Mouse (Mus musculus) limb, embryonic 15.5 days (tissue): ENCODE measurements around the gene Pde6d. TPM values are rescaled to one million over a fixed set of nuclear protein-coding genes. Genes with fewer than 3 reads are reported as not detected.
A peak's percentile ranks its signal among the peaks of the same experiment; 100 is the strongest.

ENCODE experiments used
- ATAC-seq: fragments of 200-750 bp; cut with Nextera tagmentation; 2 replicates; pipeline ENCODE4 v1.8.0; 2017; ENCODE audit warnings: low read depth, moderate TSS enrichment; ENCODE audit not compliant: insufficient number of reproducible peaks, low FRiP score, low TSS enrichment
- H3K27ac ChIP-seq: fragments of 300-500 bp; sonication (generic); 2 replicates; pipeline ENCODE4 v1.5.1; 2015; ENCODE audit warnings: moderate library complexity, mild to moderate bottlenecking, inconsistent platforms
- H3K27me3 ChIP-seq: fragments of 300-500 bp; sonication (generic); 2 replicates; pipeline ENCODE4 v1.6.1; 2015; ENCODE audit warnings: inconsistent platforms
- H3K36me3 ChIP-seq: fragments of 300-500 bp; sonication (generic); 2 replicates; pipeline ENCODE4 v1.6.1; 2015; ENCODE audit warnings: inconsistent platforms
- H3K4me1 ChIP-seq: fragments of 300-500 bp; sonication (generic); 2 replicates; pipeline ENCODE4 v1.6.1; 2015; ENCODE audit warnings: inconsistent platforms
- H3K4me2 ChIP-seq: fragments of 300-500 bp; sonication (generic); 2 replicates; pipeline ENCODE4 v1.6.1; 2015; ENCODE audit warnings: mild to moderate bottlenecking, inconsistent platforms
- H3K4me3 ChIP-seq: fragments of 300-500 bp; sonication (generic); 2 replicates; pipeline ENCODE4 v1.5.1; 2015; ENCODE audit warnings: mild to moderate bottlenecking, inconsistent platforms
- H3K9ac ChIP-seq: fragments of 300-500 bp; sonication (generic); 2 replicates; pipeline ENCODE4 v1.6.1; 2015; ENCODE audit warnings: inconsistent platforms
- H3K9me3 ChIP-seq: fragments of 300-500 bp; sonication (generic); 2 replicates; pipeline ENCODE4 v1.6.1; 2016; ENCODE audit warnings: inconsistent platforms
- WGBS: fragments of 180-500 bp; shearing (Covaris S2); methylation state at CpG from one replicate; pipeline ENCODE4 v1.1.7; 2015; 5-methylcytosine and 5-hydroxymethylcytosine counted together
- polyA plus RNA-seq: library from polyadenylated mRNA; unstranded; fragments of >200 nt; fragmentation: Nextera tagmentation; extraction: Ambion mirVana; gene quantifications from 2 replicates; pipeline ENCODE4 v1.2.1, GENCODE M21; 2015

Pde6d gene
- polyA plus RNA-seq, result 65.5 and 66.5 TPM in 2 replicates

DNA sequence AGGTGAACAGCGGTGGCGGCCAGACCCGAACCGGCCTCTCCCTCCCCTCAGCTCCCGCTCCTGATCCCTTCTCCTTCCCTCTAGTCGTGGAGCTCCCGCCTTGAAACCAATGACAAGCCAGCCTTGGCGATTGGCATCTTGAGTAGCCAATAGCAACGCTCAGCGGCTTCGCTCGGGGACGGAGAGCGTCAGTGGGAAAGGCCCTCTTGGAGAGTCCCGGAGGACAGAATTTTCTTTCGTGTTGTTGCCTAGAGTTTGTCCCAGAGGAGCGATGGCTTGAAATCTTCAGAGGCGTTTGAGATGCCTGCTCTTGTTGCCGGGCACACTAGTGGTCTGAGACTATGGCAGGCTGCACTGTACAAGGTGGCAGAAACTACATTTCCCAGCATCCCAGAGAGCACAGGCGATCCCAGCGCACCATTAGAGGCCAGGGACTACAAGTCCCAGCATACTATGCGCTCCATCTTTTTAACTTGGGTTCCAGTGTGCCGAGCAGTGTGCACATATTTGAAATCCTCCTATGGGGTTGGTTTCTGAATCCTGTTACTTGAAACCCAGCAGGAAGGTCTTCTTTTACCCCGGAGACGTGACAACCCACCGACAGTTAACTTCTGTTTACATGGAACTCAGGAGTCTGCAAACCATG is at the start of gene Pde6d, which contains the start of gene Cops7b:
Gene Pde6d (minus strand): TSS at position 179 of the 646 bp plus-strand sequence.
Gene Cops7b (plus strand): TSS at position 454 of the 646 bp plus-strand sequence.
- Histone ChIP-seq H3K27ac (peak within 1 kb of the TSS; percentile 83), H3K9me3 (no peaks in the 10 kb centered on the region), H3K27me3 (no peaks in the 10 kb centered on the region), H3K4me3 (peak within 1 kb of the TSS; percentile 97), H3K4me1 (peaks cover 20% of the 10 kb centered on the region), H3K4me2 (peak within 1 kb of the TSS; percentile 77), H3K36me3 (no peaks in the 10 kb centered on the region; the same call in 1 of the 2 replicates), H3K9ac (peak within 1 kb of the TSS; percentile 89)
- peak; percentile 96 for ATAC-seq
- under 1% methylated on average over 26 of the region's 26 CpGs for WGBS

DNA sequence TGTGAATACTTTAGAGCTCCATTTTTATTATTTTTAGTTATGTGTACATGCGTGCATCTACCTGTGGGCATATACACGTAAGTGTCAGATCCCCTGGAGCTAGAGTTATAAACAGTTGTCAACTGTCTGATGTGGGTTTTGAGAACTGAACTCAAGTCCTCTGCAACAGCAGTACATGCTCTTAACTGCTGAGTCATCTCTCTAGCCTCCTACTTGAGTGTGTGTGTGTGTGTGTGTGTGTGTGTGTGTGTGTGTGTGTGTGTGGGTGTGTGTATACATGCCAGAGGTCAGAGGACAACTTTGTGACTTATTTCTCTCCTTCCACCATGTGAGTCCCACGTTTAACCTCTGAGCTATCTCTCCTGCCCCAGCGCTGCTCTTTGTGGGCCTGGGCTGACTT is 48.1 kb upstream of the Pde6d start:
- H3K9me3 ChIP-seq, result no peaks in the 10 kb centered on the region
- H3K4me2 ChIP-seq, result no peak overlapping the region
- H3K27me3 ChIP-seq, result no peaks in the 10 kb centered on the region
- H3K36me3 ChIP-seq, result no peaks in the 10 kb centered on the region
- H3K4me1 ChIP-seq, result peaks cover 18% of the 10 kb centered on the region; the same call in 1 of the 2 replicates
- 69% methylated on average over 4 of the region's 4 CpGs for WGBS
- H3K9ac ChIP-seq, result no peak overlapping the region
- H3K27ac ChIP-seq, result no peak overlapping the region
- no peak for ATAC-seq
- no peak overlapping the region for H3K4me3 ChIP-seq

DNA sequence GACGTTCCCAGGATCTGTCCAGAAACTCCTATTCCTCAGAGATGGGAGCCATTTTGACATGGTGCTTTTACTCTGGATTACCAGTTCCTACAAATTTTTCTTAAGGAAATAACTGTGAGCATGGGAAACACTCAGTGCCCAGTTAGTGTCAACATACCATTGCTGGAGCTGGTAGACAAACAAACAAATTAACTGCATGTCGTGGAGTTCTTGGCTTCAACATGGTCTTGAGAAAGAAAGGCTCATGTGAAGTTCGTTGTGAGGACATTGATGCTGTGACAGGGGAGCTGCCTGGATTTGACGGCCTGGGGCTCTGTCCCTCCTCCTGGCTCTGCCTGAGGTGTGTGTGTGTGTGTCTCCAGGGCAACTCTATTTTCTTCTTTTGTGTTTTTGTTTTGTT is 47.5 kb upstream of the Pde6d start:
- H3K4me3 ChIP-seq, result no peak overlapping the region
- no peaks in the 10 kb centered on the region for H3K9me3 ChIP-seq
- H3K4me1 ChIP-seq, result peaks cover 18% of the 10 kb centered on the region; the same call in 1 of the 2 replicates
- WGBS, result 59% methylated on average over 4 of the region's 4 CpGs
- no peaks in the 10 kb centered on the region for H3K27me3 ChIP-seq
- H3K36me3 ChIP-seq, result no peaks in the 10 kb centered on the region
- H3K4me2 ChIP-seq, result no peak overlapping the region
- ATAC-seq, result no peak
- H3K27ac ChIP-seq, result no peak overlapping the region
- H3K9ac ChIP-seq, result no peak overlapping the region

DNA sequence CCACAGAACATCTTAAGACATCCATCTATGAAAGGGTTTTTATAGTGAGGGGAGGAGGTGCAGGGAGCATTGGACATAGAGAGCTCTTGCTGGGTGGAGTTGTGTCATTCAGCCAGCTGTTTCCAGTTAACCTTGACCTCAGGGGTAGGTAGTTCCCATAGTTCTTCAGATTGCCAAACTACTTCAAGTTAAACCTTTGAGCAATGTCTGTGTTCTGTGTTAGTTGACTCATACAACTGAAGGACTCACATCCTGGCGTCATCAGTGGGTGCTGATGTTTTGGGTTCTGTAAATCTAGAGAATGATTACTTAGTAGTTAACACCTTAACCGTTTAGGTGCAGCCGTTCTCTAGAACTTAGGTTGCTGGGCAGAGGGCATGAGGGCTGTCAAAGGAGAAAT is 45.8 kb upstream of the Pde6d start:
- H3K9ac ChIP-seq, result no peak overlapping the region
- no peaks in the 10 kb centered on the region for H3K27me3 ChIP-seq
- H3K4me3 ChIP-seq, result no peak overlapping the region
- H3K4me1 ChIP-seq, result peaks cover 13% of the 10 kb centered on the region
- ATAC-seq, result no peak
- no peak overlapping the region for H3K27ac ChIP-seq
- H3K4me2 ChIP-seq, result no peak overlapping the region
- WGBS, result 54% methylated on average over 3 of the region's 3 CpGs
- H3K36me3 ChIP-seq, result no peaks in the 10 kb centered on the region
- no peaks in the 10 kb centered on the region for H3K9me3 ChIP-seq

DNA sequence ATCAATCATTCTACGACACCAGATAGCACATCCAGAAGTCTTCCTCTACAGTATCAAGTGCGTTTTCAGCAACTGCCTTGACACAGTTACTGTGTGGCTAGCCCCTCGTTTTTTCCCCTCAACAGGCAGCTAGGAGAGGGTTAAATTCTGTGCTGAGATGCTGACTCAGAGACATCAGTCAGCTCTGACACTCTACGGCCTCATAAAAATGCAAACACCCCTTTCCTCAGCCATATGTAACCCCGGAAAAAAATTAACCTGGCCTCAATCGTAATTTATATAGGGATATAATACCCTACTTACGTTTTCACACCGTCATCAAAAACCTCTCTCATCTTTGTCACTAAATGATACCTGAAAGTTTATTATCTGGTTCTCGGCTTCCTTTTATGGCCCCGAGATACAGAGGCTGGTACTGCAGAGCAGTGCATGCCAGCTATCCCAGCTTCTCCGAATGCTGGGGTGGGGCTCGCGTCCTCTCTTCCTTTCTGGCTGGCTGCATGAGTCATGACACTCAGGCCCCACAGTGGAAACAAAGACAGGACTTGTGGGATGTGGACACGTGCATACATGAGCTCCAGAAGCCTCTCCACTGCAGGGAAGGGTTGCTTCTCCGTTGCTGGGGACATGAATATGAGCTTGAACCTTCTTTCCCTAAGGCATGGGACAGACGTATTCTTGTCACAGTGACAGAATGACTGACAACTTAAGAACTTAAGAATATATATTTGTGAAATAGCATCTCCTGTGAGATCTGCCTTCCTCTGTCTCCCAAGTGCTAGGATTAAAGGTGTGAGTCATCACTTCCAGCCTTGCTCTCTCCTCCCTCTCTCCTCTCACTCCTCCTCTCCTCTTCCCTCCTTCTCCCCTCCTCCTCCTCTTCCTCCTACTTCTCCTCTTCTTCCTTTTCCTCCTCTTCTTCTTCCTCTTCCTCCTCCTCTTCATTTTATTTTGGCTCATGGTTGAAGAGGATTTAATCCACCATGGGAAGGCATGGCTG is 40.9 kb upstream of the Pde6d start:
- 0 out of 2 replicates have a peak, but pooled peaks have one; percentile 55 for ATAC-seq
- Histone ChIP-seq H3K27ac (no peak overlapping the region), H3K4me2 (peak overlapping the region; percentile 10; the same call in 1 of the 2 replicates), H3K27me3 (no peaks in the 10 kb centered on the region), H3K4me1 (peaks cover 9% of the 10 kb centered on the region), H3K4me3 (no peak overlapping the region), H3K36me3 (no peaks in the 10 kb centered on the region), H3K9me3 (no peaks in the 10 kb centered on the region), H3K9ac (no peak overlapping the region)
- WGBS, result 17% methylated on average over 16 of the region's 16 CpGs

DNA sequence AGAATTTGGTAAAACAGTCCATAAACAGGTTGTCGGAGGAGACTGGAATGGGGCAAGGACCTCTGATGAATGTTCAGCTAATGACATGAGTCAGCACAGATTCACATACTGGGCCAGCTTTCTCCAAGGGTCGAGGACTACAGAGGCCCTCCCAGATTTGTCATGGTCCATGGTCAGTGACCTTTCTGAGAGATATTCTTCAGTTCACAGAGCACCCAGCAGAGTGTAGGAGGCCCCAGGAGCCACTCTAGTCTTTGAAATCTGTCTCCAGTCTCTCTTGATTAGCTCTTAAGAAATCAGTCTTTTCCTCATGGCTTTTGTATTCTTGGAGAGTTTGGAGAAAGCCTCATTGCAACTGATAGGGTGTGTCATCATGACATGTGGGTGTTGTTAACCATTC is 39.9 kb upstream of the Pde6d start:
- no peak for ATAC-seq
- no peaks in the 10 kb centered on the region for H3K9me3 ChIP-seq
- H3K4me3 ChIP-seq, result no peak overlapping the region
- no peaks in the 10 kb centered on the region for H3K27me3 ChIP-seq
- H3K27ac ChIP-seq, result no peak overlapping the region
- H3K36me3 ChIP-seq, result no peaks in the 10 kb centered on the region
- 79% methylated on average over 2 of the region's 2 CpGs for WGBS
- H3K9ac ChIP-seq, result no peak overlapping the region
- no peak overlapping the region for H3K4me2 ChIP-seq
- peaks cover 9% of the 10 kb centered on the region for H3K4me1 ChIP-seq

DNA sequence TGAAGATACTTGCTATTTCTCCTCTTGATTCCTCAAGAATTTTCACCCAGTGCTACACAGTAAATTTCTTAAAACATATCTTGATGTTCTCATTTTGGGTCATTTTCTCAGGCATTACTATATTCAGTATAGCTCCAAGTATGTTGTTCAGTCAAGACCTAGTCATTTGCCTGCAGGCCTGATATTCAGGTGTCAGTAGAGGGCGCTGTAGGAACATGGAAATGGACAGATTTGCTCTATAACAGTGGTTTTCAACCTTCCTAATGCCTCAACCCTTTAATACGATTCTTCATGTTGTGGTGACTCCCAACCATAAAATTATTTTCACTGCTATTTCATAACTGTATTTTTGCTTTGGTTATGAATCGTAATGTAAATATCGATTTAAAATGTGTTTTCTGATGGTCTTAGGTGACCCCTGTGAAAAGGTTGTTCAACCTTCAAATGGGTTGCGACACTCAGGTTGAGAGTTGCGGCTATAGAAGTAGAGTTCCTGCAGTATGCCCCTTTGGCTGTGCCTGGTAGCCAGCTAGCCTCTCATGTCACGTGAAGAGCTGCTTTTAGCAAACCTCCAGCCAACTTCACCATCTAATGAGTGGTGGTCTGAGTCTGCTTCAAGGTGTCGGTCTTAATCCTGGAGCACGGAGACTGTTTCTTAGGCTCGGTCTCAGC is 36.2 kb upstream of the Pde6d start:
- WGBS, result 52% methylated on average over 10 of the region's 10 CpGs

DNA sequence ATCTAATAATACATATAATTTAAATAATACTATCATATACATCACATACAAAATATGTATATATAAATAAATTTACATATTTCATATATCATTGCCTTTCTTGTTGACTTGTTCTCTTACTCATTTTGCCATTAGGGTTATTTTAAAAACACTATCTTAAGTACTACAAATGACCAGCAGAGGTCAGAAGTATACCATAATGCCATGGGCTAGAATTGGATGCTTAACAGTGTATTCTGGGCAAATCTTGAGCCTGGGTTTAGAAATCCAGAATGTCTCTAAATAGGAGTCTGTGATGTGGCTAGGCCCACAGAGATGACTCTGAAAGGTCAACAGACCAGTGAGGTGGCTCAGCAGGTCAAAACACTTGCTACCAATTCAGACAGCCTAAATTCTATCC is 31.8 kb upstream of the Pde6d start:
- Histone ChIP-seq H3K4me3 (no peak overlapping the region), H3K27me3 (no peaks in the 10 kb centered on the region), H3K9ac (no peak overlapping the region), H3K9me3 (no peaks in the 10 kb centered on the region), H3K4me2 (no peak overlapping the region), H3K27ac (no peak overlapping the region), H3K4me1 (no peaks in the 10 kb centered on the region), H3K36me3 (peaks cover 7% of the 10 kb centered on the region; the same call in 1 of the 2 replicates)
- ATAC-seq, result no peak

More for the DNA sequence above, 36.2 kb upstream of the Pde6d start:
- no peak overlapping the region for H3K4me2 ChIP-seq
- H3K4me3 ChIP-seq, result no peak overlapping the region
- no peaks in the 10 kb centered on the region for H3K27me3 ChIP-seq
- H3K9me3 ChIP-seq, result no peaks in the 10 kb centered on the region
- no peak overlapping the region for H3K9ac ChIP-seq
- H3K27ac ChIP-seq, result no peak overlapping the region
- no peaks in the 10 kb centered on the region for H3K36me3 ChIP-seq
- H3K4me1 ChIP-seq, result peaks cover 8% of the 10 kb centered on the region
- no peak for ATAC-seq

DNA sequence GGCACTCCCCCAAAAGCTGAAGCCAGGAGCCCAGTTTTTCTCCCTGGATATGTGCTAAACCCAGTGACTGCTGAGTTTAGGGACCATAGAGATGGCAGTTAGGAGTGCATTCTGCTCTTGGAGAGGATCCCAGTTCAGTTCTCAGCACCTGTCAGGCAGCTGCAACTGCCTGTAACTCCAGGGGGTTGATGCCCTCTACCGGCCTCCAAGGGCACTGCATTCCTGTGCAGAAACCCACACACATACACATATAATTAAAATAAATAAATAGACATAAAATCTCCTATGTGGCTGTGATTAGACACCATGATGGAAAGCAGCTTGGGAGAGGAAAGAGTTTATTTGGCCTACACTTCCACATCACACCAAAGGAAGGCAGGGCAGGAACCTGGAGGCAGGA is 29.7 kb upstream of the Pde6d start:
- Histone ChIP-seq H3K27me3 (no peaks in the 10 kb centered on the region), H3K9ac (no peak overlapping the region), H3K4me3 (no peak overlapping the region), H3K9me3 (no peaks in the 10 kb centered on the region), H3K27ac (no peak overlapping the region), H3K4me2 (no peak overlapping the region), H3K4me1 (no peaks in the 10 kb centered on the region), H3K36me3 (peaks cover 18% of the 10 kb centered on the region)
- no peak for ATAC-seq
- 67% methylated on average over 1 of the region's 1 CpGs for WGBS

DNA sequence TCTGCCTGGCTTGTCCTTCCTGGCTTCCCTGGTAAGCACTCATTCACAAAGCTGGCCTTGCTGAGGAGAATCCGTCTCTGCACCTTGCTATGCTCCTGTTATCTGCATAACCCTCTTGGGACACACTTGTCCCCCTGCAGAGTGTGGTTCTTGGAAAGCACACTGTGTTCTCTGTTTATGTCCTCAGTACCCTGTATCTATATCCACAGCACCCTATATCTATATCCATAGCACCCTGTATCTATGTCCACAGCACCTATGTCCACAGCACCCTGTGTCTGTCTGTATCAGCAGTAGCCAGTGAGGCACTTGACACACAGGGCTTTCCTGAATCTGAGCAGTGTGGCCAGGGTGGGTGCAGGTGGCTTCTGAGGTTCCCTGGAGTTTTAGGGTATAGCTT is 28.5 kb upstream of the Pde6d start:
- no peak for ATAC-seq
- no peaks in the 10 kb centered on the region for H3K27me3 ChIP-seq
- no peaks in the 10 kb centered on the region for H3K9me3 ChIP-seq
- 85% methylated on average over 1 of the region's 1 CpGs for WGBS
- H3K36me3 ChIP-seq, result peaks cover 20% of the 10 kb centered on the region
- H3K4me2 ChIP-seq, result no peak overlapping the region
- no peaks in the 10 kb centered on the region for H3K4me1 ChIP-seq
- H3K9ac ChIP-seq, result no peak overlapping the region
- no peak overlapping the region for H3K27ac ChIP-seq
- H3K4me3 ChIP-seq, result no peak overlapping the region

DNA sequence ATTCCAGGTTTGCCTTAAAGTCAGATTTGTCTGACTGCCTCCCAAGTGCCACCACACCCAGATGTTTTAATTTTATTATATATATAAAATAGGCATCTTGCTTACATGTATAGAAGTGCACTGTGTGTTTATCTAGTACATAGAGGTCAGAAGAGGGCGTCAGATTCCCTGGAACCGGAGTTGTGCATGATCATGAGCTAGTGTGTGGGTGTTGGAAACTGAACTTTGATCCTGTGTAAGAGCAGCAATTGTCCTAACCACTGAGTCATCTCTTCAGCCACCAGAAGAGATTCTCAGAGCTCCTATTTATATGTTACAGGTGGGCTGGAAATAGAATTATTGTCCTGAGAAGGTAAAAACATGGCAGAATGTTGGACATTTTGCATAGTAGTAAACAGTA is 17.7 kb upstream of the Pde6d start:
- 0 out of 2 replicates have a peak, but pooled peaks cover 3% of the 10 kb centered on the region for H3K4me1 ChIP-seq
- peaks cover 70% of the 10 kb centered on the region for H3K36me3 ChIP-seq
- no peak overlapping the region for H3K9ac ChIP-seq
- 78% methylated on average over 2 of the region's 2 CpGs for WGBS
- no peaks in the 10 kb centered on the region for H3K27me3 ChIP-seq
- H3K27ac ChIP-seq, result no peak overlapping the region
- no peaks in the 10 kb centered on the region for H3K9me3 ChIP-seq
- no peak overlapping the region for H3K4me2 ChIP-seq
- no peak for ATAC-seq
- H3K4me3 ChIP-seq, result no peak overlapping the region
